Comparison of ENCODE assay signal across 16 mouse cellular contexts in the genomic region with DNA sequence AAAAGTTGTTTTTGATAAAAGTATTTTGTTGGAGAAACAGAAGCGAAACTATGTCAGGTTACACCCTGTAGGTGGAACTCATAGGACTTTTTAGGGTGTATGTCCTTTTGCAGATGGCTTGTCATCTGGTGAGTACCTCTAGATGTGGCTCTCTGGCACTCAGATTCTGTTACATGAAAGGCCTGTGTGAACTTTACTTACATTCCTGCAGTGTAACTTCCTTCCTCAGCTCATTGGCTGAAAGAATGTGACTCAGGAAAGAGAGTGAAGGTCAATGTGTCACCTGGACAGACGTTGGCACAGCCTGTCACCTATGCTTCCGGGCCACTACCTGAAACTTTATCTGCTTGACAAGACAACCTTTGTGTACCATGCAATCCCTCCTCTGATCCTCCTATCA. TPM values are rescaled to one million over a fixed set of nuclear protein-coding genes. Genes with fewer than 3 reads are reported as not detected.
DNase-seq lines count a peak whose midpoint lies in the region; ATAC-seq lines count a peak whose summit lies in the region.
"Had no signal": no experiment of that assay in that cellular context is flagged by ENCODE, and none has a peak within 500 bp of the region (broad histone marks: within the 10 kb centered on the region; RNA-seq: fewer than 3 reads in every experiment).

No protein-coding gene starts in this region.

- peak; percentile 29 for DNase-seq in CD4-positive, CD25-positive, alpha-beta regulatory T cell, adult 2 months (ENCODE audit: low read depth, low spot score)
- peak; percentile 56 for DNase-seq in naive thymus-derived CD4-positive, alpha-beta T cell, adult 2 months (ENCODE audit: low read depth)
- no peak for DNase-seq in adrenal gland, adult 18-20 months (ENCODE audit: low spot score in 2 of 2)
- DNase-seq in kidney, adult 11 months = no peak
- DNase-seq: adrenal gland, adult 8-10 months; adrenal gland, postnatal 14 days; adrenal gland, postnatal 36 days; cerebellum, adult 11-12 months; cerebellum, adult 2 months; cerebellum, adult 9-10 months; cerebellum, postnatal 14 days; cerebellum, postnatal 36 days; embryo, embryonic 11 days had no signal

- peak; percentile 15 for ATAC-seq in CD4-positive, CD25-positive, alpha-beta regulatory T cell, adult 4 months
- ATAC-seq: forebrain, embryonic 14.5 days; forebrain, embryonic 16.5 days had no signal

RNA-seq across cellular contexts. Expression of gene A630001G21Rik, which starts 33.9 kb away (rescaled TPM):
- polyA plus RNA-seq in CD4-positive, CD25-positive, alpha-beta regulatory T cell, adult 4 months (2017; shearing (Covaris generic)) = 10 to 100 TPM; 43.4 to 55.8 TPM
- under 1 TPM in 1 of 2 experiments, not detected in 1; 0.83 TPM for total RNA-seq in adrenal gland, adult 18-20 months (2021)

RNA-seq across cellular contexts. Expression of gene Cab39, which starts 48.7 kb away (rescaled TPM):
- 10 to 100 TPM; 37.0 to 53.5 TPM for polyA plus RNA-seq in CD4-positive, CD25-positive, alpha-beta regulatory T cell, adult 4 months (2017; shearing (Covaris generic))
- total RNA-seq in adrenal gland, adult 18-20 months (2021) = 100 to 1,000 TPM; 100 to 148 TPM

Comparison
In these comparisons a context has a peak if more than half of its experiments do, and no peak if none do; other contexts are left out.
1. DNase-seq: peak in CD4-positive, CD25-positive, alpha-beta regulatory T cell, adult 2 months (single experiment) and naive thymus-derived CD4-positive, alpha-beta T cell, adult 2 months (single experiment); none in adrenal gland, adult 18-20 months (0 of 2) and kidney, adult 11 months (single experiment).